Mouse (Mus musculus) frontal cortex, adult (tissue): ENCODE results near the gene P4ha3.

ENCODE experiments used
- ATAC-seq: cut with Nextera tagmentation; 2 replicates; pipeline ENCODE4 v1.9.2; 2017; ENCODE audit warnings: mild to moderate bottlenecking, moderate library complexity, mixed read lengths; ENCODE audit not compliant: low TSS enrichment

The P4ha3 gene

DNA sequence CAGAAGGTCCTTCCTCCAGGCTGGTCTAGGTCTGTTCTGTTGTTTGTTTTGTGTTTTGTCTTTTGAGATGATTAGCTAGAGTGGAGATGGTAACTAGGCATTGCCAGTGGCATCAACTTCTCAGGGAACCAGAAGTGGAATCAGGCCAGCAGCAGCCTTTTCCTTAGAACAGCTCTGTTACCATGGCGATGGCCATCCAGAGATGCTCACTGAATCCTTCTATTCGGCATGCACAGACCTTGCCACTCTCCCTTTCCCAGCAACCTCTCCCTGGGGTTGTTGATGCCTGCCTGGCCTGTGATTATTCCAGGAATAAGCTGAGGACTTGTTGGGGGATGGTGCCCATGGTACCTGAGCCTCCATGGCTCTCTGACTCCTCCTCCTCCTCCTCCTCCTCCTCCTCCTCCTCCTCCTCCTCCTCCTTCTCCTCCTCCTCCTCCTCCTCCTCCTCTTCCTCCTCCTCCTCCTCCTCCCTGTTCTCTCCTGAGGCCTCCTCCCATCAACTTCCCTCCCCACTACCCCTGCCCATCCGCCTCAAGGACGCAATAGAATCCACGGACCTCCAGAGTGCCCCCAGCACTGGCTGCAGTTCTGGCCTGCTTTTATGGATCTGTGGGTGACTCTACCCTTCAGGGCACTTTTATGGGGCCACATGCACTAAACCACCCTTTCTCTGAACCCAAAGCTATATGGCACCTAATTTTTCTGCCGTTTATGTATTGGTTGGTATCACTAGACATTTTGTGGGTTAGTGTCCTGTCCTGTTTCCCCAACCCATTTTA lies 22.7 kb downstream of the P4ha3 start:
- ATAC-seq, result peak; percentile 79

GRCm38 (mm10) chr7:100309216-100309615 lies 23.9 kb downstream of the P4ha3 start:
- ATAC-seq, result peak; percentile 68

DNA sequence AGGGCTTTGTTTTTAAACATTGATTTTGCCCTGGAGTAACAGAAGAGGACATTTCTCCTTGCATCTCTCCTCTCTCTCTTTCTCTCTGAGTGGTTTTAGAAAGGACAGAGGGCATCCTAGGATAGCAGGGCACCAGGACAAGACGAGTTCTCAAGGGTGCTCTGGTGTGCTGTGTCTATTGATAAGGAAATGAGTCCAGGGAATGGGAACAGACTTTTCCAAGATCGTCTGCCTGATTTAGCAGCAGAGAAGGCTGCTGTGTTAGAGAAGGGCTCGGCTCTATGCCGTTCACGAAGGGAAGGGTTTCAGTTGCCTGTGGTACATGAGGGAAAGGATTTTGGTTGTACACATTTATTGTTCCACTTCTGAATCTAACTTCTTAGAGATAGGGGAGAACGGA lies 24.4 kb downstream of the P4ha3 start:
- 0 out of 2 replicates have a peak, but pooled peaks have one; percentile 17 for ATAC-seq

GRCm38 (mm10) chr7:100310290-100310689 lies 25.0 kb downstream of the P4ha3 start:
- no peak for ATAC-seq

DNA sequence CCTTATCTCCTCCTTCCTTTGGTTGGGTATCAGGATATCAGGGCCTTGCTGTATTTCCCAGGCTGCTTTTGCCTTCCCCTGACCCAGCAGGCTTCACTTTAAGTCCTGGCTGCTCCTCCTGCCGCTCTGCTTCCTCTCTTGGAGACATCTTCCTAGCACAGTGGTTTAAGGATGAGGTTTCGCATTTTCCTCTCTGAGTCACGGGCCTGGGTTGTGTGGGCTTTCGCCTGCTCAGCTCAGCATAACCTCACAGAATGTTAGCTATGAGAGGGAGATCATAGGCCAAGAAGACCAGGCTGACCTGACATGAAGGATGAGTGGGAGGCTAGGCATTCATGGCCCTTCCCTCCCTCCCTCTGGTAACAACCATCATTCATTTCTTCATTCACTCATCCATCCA lies 27.4 kb downstream of the P4ha3 start:
- ATAC-seq, result no peak

DNA sequence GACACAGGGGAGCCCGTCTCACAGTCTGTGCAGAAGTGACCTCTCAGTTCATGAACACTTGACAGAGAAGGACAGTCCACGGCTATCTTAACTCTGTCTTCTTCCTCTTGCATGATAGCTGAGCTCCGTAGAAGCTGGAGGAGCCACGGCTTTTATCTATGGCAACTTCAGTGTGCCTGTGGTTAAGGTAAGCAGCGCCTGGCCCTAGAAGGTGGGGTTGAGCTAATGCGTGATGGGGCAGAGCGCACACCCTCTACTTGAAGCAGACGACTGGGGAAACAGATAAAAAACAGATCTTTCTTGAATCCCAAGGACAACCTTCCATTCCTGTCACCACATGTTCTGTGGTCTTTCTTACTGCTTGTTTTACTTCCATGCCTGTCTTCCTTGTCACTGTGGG lies 31.6 kb downstream of the P4ha3 start:
- no peak for ATAC-seq

DNA sequence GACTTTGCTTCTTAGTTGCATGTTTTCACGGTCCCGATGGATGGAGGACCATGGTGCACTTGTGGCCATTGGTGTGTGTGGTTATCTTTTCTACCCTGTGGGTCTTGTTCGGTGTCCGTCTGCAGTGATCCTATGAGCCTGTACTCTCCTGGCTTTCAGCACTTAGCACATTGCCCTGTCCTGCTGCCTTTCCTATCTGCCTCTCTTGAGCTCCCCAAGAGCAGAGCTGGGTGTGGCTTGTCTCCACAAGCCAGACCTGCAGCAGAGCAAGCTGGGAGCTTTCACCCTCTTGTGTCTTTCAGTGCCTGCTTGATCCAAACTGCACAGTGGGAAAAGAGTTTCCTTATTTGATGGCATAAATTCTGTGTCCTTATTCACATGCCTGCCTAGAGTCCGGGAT lies 32.2 kb downstream of the P4ha3 start:
- no peak for ATAC-seq

GRCm38 (mm10) chr7:100323721-100324120 lies 38.4 kb downstream of the P4ha3 start:
- ATAC-seq, result no peak

DNA sequence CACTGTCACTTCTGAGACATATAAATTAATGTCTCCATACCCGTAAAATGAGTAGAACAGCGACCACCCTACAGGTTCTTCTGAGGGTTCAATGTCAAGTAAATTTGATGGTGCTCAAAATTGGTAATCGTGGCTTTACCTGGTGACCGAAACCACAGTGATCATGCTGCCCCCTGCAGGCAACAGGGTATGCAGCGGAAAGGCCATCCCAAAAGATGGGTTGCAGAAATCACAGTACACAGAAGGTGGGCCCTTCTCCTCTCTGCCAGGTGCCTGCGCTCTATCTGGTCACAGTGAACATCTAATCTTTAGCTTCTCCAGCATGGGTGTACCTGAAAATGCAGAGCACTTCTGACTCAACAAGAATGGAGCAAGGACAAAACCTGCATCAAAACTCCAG lies 40.2 kb downstream of the P4ha3 start:
- peak; percentile 51 for ATAC-seq

DNA sequence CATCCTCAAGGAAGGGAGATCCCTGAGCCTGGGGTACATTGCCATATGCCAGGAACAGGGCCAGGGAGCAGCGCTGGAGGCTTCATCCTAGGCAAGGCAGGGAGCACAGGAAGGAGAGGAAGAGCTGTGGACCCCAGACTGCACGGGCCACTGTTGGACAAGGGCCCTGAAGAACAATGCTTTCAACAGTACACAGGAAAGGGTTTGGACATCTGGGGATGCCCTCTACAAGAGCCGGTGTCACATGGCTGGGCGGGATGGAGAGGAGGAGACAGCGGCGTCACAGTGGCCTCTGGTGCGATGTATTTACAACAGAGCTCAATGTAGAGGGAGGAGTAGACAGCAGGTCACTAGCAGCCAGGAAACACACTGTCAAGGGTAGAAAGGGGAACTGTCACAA lies 42.2 kb downstream of the P4ha3 start:
- no peak for ATAC-seq

DNA sequence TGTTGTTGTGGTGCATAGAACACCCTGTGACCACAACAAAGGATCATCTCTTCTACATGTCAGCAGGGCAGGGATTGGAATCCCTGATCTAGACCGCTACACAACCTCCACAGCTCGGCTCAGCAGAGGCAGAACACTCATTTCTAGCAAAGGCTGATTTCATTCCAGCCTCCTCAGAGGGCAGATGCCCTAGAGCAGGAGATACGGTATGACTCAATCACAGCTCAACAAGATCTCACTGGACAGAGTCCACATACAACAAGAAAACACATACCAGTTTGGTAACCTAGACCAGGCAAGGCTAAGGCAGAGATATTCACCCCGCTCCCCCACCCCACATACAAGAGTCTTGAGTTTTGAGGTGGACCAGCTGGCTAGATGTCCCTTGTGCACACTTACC lies 43.3 kb downstream of the P4ha3 start:
- ATAC-seq, result no peak

GRCm38 (mm10) chr7:100331269-100331668 lies 45.9 kb downstream of the P4ha3 start:
- no peak for ATAC-seq

GRCm38 (mm10) chr7:100335921-100336320 lies 50.6 kb downstream of the P4ha3 start:
- ATAC-seq, result no peak

DNA sequence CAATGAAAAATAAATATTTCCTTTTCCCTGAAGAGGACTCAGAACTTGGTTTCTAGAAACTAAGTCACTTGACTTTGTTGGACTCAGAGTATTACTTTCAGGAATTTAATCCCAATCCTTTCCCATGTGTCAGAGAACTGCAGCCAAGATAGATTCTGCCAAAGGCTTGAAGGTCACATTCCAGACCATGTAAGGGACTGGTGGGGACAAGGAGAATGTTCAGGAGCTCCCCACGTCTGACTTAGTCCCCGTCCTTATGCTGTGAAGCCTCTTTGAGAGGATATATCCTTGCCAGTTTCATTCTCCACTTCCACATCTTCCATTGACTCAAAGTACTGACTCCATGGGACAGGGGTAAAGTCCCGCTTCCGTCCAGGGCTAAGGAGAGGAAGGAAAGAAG lies 69.7 kb downstream of the P4ha3 start:
- ATAC-seq, result no peak

DNA sequence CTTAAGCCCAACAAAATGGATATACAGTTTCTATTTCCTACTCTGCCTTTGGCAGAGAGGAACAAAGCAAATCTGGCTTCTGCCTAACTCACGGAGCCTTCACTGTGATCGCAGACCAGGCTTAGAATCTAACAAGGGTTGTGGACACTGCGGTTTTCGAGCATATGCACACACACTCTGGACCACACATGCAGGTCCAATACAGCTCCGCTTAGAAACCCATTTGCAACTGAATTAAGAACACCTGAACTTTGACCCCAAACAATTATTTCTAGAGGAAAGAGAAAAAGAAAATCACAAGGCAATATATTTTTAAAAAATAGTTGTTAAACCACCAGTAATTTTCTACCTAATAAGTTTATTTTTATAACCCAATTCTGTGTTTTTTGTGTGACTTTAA lies 71.0 kb downstream of the P4ha3 start:
- no peak for ATAC-seq

DNA sequence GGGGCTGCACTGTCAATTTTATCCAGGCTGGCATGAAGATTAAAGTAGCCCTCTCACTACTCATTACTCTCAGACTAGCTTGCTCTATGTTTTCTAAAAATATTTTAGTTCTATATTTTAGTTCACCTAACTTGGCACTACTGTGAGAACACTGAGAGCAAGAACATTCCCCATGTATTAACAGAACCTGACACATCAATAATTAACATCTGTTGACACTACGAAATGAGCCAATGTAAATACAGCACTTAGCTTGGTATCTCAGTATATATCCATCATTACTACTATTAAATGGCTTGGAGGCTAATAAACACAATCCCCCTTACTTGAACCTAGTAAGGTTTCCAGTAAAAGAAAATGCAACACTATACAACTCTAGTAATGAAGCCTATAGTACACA lies 71.4 kb downstream of the P4ha3 start:
- no peak for ATAC-seq

DNA sequence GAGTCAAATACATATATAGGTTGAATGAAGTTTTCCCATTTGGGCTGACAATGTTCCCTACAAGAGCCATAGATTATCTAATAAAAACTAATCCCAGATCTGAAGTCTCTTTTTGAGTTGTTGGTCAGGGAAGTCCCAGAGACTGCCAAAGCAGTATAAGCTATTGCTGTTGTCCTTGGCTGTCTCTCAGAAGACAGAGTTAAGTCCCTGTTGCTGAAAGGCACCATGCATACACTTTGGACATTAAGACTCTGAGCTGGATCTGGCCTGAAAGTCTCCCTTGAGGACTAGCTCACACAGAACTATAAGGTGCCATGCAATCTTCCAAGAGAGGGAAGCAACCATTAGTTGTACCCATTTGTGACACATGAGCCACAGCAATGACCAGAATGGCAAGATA lies 72.5 kb downstream of the P4ha3 start:
- ATAC-seq, result no peak

DNA sequence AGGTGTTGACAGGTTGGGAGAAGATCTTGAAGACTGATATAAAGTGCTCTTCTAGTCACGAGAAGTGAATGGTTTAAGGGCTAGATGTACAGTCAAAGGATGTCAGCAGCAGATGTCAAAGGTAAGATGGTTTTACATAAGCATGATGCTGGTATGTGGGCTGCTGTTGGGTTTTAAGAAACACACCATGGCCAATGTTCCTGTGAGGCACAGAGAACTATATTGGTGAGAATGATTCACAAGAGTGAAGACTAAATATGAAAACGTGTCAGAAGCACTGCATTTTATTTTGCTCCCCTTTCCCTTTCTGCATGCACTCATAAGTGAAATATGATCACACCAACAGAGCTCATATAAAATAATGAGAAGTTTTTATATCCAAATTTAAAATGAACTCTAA lies 77.8 kb downstream of the P4ha3 start:
- peak; percentile 85; the same call in 1 of the 2 replicates for ATAC-seq

GRCm38 (mm10) chr7:100364888-100365287 lies 79.6 kb downstream of the P4ha3 start:
- no peak for ATAC-seq
